Mouse (Mus musculus): Measurements from ENCODE around the gene 1700003E16Rik.

1700003E16Rik gene

DNA sequence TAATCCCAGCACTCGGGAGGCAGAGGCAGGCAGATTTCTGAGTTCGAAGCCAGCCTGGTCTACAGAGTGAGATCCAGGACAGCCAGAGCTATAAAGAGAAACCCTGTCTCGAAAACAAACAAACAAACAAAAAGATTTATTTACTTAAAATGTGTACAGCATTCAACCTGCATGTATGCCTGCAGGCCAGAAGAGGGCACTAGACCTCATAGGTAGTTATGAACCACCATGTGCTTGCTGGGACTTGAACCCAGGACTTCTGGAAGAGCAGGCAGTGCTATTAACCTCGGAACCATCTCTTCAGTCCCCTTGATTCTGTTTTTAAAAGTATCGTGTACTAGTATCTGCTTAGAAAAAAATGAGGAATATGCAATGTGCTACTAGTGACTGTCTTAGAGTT lies 28.8 kb upstream of the 1700003E16Rik start:
- DNase-seq (ENCODE audit: low read depth, low spot score) = peak; percentile 53

DNA sequence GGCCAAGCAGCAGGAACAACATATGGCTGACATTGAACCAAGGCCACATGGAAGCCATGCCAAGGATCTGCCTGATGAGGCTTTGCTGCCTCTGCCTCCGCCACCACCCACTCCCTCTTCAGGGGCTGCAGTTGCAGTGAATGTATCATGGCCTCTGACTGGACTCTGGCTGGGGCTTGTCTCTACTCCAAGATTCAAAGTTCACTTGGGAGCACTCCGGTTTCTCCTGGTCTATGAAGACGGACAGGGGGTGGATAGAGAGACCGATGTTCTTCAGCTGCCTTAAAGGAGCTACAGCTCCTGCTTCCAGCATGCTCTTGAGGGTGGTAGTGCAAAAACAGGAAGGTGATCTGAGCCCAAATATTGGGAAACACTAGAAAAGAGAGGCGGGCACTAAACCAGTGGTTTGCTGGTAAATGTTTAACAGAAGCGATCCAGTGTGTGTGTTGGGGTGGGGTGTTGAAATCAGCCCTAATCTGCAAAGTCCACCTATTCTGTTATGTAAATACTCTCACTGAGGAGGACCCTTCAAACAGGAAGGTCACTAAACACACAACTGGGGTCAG lies 24.7 kb upstream of the 1700003E16Rik start:
- no peak for DNase-seq (ENCODE audit: low read depth, low spot score)

GRCm38 (mm10) chr6:83132176-83132919 lies 23.9 kb upstream of the 1700003E16Rik start:
- DNase-seq (ENCODE audit: low read depth, low spot score) = no peak

DNA sequence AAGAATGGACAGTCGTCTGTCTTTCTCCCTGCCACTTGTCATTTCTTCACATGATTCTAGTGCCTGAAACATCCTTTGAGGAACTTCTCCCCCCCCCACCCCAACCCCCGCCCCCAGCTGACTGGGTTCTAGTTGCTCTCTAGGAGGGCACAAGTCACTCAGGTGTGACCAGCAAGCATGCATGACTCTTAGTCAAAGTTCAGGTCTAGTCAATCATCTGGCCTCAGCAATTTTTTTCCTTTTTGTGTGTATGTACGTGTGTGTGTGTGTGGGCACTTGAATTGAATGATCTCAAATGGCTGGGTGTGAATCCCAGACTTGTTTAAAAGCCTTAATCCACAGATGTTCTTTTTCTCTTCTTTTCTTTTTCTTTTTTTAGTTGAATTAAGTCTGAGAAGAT lies 22.0 kb upstream of the 1700003E16Rik start:
- DNase-seq (ENCODE audit: low read depth, low spot score) = no peak

DNA sequence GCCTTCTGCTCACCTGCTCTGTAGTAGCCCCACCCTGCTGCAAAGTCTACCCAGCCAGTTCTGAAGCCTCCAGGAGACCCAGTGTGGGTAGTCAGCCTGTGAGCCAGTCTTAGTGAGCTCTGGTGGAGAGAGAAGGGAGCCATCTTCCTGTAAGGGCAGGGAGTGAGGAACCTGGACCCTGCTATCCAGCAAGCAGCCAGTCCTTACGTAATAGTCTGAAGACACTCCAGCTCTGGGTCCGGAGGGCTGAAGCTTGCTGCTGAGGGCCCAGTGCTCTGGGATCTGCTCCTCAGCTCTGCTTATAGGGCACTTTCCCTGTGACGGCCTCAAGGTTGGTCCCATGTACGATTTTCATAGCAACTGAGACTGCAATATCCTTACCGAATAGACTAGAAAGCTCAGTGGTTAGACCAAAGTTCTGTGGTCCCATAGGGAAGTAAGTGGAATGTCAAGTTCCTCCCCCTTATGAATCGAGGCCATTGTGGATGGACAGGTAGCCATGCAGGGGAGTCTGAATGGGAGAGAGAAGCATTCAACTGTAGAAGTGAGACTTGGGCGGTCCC lies 21.2 kb upstream of the 1700003E16Rik start, which contains the start of gene Rtkn:
Rtkn (plus strand) TSS at position 513 of the 563 bp plus-strand sequence.
- no peak for DNase-seq (ENCODE audit: low read depth, low spot score)

DNA sequence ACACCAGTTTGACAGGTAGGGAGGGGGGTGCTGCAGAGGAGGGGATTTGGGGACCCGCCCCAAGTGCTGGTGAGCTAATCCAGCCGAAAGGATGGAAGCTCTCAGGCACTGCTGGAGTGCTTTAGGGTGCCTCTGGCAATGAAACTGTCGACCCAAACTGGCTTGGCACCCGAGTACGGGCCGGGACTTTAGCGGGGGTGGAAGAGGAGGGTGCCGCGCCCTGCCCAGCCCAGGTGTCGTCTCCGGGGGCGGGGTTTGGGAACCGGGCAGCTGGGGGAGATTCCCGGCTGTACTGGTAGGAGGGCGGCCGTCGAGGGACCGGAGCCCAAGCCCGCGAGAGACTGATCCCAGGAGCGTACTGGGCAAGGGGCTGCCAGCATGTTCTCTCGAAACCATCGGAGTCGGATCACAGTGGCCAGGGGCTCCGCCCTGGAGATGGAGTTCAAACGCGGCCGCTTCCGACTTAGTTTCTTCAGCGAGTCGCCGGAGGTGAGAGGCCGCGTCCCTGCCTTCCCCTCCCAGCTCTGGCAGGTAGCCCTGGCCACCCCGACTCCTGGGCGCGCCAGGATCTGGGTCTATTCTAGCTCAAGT lies 20.5 kb upstream of the 1700003E16Rik start:
- no peak for DNase-seq (ENCODE audit: low read depth, low spot score)

GRCm38 (mm10) chr6:83136291-83136880 lies 19.8 kb upstream of the 1700003E16Rik start:
- no peak for DNase-seq (ENCODE audit: low read depth, low spot score)

DNA sequence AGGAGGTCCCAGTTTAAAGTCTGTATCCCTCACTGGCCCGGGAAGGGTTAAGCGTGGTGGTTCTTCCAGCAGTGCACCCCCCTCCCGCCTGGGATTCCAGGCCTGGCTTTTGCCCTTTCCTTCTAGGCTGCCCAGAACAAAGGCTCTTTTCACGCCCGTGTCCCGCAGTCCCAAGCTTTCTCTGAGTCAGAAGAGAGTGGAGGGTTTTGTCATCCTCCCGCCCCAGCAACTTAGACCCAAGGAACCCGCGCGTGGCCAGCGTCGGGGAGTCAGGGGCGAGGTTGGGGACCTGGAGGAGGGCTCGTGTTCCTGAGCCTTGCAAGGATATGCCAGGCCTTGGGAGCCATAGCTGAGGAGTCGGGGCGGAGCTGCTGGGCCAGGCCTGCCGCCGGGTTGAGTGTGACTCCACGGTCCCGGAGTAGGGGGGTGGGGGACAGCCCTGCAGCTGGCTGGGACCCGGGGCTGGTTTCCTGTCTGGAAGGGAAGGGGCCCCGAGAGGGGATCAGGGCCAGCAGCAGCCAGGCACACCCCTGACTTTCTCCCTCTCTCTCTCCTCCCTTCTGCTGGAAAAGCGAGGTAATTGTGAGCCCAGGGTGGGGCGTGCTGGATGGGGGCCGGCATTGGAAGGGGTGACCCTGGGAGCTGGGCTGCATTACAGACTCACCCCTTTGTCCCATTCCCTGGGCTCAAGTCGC lies 19.2 kb upstream of the 1700003E16Rik start:
- DNase-seq (ENCODE audit: low read depth, low spot score) = peak; percentile 56

- peak; percentile 54 for DNase-seq (ENCODE audit: low read depth, low spot score)
Observed at GRCm38 (mm10) chr6:83137576-83137950, 18.6 kb upstream of the 1700003E16Rik start.

GRCm38 (mm10) chr6:83138056-83138455 lies 18.1 kb upstream of the 1700003E16Rik start:
- DNase-seq (ENCODE audit: low read depth, low spot score) = no peak

GRCm38 (mm10) chr6:83140044-83140443 lies 16.2 kb upstream of the 1700003E16Rik start:
- no peak for DNase-seq (ENCODE audit: low read depth, low spot score)

- DNase-seq (ENCODE audit: low read depth, low spot score) = no peak
Observed at GRCm38 (mm10) chr6:83141636-83142035, 14.6 kb upstream of the 1700003E16Rik start.

GRCm38 (mm10) chr6:83142211-83142731 lies 13.9 kb upstream of the 1700003E16Rik start:
- DNase-seq (ENCODE audit: low read depth, low spot score) = no peak

DNA sequence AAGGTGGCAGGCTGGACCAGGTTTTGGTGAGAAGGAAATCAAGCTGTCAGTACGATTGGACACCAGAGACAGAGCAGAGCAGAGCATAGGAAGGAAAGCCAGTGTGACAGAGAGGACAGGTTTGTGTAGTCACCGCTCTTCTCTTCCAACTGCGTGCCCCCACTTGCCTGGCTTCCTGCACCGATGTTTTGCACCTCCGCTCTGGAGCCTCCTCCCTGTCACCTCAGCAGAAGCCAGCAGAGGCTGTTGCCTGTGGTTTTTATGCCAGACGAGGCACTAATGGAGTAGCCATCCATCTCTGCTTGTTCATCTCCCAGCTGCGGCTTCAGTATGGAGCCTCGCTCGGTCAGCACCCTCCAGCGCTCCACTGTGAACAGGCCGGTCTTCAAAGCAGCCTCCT lies 13.3 kb upstream of the 1700003E16Rik start:
- DNase-seq (ENCODE audit: low read depth, low spot score) = no peak

- DNase-seq (ENCODE audit: low read depth, low spot score) = no peak
Observed at GRCm38 (mm10) chr6:83145209-83145608, 11.0 kb upstream of the 1700003E16Rik start.

- no peak for DNase-seq (ENCODE audit: low read depth, low spot score)
Observed at GRCm38 (mm10) chr6:83145805-83146204, 10.4 kb upstream of the 1700003E16Rik start.

DNA sequence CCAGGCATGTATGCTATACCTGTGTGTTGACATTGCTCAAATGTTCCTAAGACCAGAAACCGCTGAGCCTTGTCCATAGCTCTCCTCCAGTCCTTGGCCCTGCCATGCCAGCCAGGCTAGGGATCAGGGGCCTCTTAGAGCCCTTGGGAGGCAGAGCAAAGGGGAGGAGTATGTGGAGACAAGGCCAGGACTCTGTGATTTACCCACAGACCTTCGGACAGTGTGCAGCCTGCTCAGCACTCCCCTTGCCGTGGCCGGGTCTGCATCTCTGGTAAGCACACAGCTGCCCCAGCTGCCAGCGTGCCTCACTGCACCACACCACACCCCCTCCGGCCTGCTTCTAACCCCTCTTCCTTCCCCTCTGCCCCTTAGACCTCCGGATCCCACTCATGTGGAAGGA lies 8.9 kb upstream of the 1700003E16Rik start:
- no peak for DNase-seq (ENCODE audit: low read depth, low spot score)

DNA sequence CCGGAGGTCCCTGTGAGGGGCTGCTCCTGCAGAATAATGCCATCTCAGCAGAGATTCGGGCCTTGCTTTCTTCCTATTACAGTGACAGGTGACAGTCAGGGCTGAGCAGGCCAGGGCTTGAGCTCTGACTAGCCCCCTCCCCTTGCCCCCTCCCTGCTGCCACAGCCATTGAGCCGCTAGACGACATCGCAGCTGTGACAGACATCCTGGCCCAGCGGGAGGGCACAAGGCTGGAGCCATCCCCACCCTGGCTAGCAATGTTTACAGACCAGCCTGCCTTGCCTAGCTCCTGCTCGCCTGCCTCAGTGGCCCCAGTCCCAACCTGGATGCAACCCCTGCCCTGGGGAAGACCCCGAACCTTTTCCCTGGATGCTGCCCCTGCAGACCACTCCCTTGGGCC lies 4.5 kb upstream of the 1700003E16Rik start:
- DNase-seq (ENCODE audit: low read depth, low spot score) = no peak

- no peak for DNase-seq (ENCODE audit: low read depth, low spot score)
Observed at GRCm38 (mm10) chr6:83153038-83153437, 3.2 kb upstream of the 1700003E16Rik start.

GRCm38 (mm10) chr6:83153485-83153884 lies 2.7 kb upstream of the 1700003E16Rik start:
- no peak for DNase-seq (ENCODE audit: low read depth, low spot score)

DNA sequence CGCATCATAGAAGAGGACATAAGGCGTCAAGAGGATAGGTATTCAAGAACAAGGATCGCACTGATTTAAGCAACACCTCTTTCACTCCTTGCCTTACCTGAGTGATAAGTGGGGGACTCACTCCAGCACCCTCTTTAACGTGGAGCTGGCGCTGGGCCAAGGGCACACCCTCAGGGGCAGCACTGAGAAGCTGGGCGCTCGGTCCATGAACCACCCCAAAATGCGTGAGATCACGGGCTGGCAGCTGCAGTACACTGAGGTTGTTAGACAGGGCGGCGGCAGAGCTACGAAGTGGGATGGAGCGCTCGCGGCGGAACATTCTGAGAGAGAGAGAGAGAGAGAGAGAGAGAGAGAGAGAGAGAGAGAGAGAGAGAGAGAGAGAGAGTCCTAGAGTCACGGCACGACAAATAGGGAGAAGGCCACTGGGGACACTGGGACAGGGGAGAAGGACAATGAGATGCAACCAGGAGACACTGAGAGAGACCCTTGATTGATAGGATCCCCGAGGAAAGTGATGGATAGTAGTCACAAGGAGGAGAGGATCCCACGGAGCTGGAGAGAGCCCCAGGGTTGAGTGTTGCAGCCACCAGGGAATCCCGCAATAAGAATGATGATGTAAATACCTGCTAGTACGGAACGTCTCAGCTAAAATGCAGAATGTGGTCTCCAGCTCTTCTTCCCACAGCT lies 509 bp upstream of the 1700003E16Rik start:
- no peak for DNase-seq (ENCODE audit: low read depth, low spot score)
